Mouse (Mus musculus): ENCODE data around the gene Srsf7. TPM values are rescaled to one million over a fixed set of nuclear protein-coding genes. Genes with fewer than 3 reads are reported as not detected.
"Not testable (repeated sequence)": the region's sequence is repeated elsewhere in the genome, so short reads cannot be mapped to it uniquely, and the experiment has no call there.

Gene Srsf7
- total RNA-seq, 2 experiments from 2014 or later: 101 to 144 TPM

DNA sequence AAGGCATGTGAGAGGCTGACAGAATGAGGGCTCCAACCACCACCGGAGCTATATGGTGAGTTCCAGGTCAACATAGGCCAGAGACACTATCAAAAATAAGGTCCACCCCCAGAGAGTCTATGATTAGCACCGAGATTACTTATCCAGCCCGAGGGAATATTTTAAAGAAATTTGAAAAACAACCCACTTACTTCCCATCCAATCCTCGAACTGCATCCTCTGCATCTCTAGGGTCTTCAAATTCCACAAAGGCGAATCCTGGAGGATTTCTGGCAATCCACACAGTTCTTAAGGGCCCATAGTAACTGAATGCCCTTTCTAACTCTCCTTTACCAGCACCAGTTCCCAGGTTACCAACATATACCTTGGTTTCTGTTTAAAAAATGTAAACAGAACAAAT, 1.4 kb downstream of the Srsf7 start:
- no peak for DNase-seq

GRCm38 (mm10) chr17:80199160-80199778, 7.8 kb downstream of the Srsf7 start:
- no peak for DNase-seq

GRCm38 (mm10) chr17:80193075-80193474, 14.0 kb downstream of the Srsf7 start:
- DNase-seq: no peak

DNA sequence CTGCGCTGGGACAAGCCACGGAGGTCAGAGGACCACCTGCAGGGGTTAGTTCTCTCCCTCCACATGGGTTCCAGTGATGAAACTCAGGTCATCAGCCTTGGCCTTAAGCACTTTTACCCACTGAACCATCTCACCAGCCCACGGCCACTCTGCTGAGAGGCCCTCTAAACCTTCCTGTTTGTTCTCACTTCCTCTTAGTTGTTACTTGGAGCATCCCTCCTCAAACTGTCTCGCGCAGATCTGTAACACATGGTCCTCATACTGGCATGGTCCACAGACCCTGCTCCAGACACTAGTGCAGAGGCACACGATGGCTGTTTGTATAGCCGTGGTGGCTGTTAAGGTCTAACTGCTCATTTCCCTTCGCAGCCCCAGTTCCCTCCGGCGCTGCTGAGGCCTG, 23.5 kb downstream of the Srsf7 start:
- DNase-seq: no peak

GRCm38 (mm10) chr17:80180468-80180867, 26.6 kb downstream of the Srsf7 start:
- DNase-seq: no peak

GRCm38 (mm10) chr17:80179959-80180358, 27.1 kb downstream of the Srsf7 start:
- DNase-seq: peak; percentile 77 to 80

DNA sequence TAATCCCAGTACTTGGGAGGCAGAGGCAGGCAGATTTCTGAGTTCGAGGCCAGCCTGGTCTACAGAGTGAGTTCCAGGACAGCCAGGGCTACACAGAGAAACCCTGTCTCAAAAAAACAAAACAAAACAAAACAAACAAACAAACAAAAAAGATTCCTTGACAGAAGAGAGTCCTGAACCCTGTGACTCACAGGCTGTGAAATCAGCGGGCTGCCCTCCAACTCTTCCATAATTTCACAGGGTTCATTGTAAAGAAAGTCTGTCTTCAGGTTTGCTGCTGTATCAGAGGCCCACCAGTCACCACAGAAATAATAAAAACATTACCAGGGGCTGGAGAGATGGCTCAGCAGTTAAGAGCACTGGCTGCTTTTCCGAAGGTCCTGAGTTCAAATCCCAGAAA, 28.3 kb downstream of the Srsf7 start:
- not testable (repeated sequence) for DNase-seq

DNA sequence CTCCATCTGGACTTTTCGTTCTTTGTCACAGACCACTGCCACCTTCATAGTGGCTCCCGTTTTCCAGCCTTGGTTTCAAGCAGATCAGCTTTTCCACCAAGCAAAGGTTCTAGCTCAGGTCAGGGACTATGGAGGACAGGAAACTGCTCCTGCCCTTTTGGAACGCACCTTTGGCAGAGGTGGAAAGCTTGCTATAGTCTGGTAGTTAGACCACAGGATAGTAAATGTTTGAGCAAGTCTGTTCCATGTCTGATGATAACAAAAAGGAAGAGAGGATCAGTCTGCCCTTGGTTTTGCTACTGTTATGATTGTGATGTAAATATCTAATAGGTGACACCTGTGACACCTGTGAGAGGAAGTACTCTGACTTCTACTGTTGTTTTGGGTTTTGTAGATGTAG, 31.1 kb downstream of the Srsf7 start:
- DNase-seq: no peak

DNA sequence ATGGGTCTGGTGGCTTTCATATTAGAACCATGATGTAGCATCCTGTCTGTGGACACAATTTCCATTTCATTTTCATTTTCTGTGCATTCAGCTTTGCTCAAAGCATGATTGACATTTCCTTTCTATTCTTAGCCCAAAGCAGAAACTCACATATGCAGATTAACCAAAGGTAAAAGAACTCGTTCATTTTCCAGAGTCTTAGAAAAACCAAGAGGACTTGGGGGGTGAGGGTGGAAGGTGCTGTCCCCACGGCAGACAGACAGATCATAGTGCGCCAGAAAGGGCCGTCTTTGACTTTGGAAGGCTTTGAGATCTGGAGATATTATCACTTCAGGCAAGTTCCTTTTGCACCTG, 31.7 kb downstream of the Srsf7 start:
- no peak for DNase-seq

DNA sequence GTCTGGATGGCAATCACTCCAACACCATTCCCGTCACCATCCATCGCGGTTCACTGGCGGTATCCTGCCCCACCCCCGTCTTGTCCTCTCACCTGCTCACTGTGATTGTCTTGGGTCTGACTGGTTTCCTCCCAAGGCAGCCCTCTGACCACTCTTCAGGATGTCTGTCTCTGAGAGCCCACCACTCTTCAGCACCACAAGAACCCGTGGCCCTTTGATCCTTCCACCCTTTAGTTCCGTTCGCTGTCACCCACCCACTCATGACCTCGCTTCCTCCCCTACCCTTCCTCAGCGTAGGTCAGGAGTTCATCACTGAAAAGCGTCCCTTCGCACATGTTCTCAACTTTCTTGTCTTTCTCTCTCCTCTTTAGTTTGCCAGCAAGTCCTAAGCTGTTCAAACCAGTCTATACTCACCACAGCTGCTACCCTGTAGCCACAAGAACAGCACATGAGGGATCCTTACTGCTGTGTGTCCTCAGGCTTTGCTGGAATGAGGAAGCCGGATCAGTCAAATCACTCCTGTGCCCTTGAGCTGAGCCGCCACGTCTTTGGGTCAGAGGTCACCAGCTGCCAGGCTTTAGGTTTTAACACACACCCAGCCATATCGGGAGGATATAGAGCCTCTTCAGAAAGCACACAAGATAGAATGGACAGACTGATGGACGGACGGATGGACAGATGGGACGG, 32.3 kb downstream of the Srsf7 start:
- peak in 1 of 2 experiments; percentile 14 for DNase-seq

GRCm38 (mm10) chr17:80174146-80174545, 33.0 kb downstream of the Srsf7 start:
- no peak for DNase-seq

DNA sequence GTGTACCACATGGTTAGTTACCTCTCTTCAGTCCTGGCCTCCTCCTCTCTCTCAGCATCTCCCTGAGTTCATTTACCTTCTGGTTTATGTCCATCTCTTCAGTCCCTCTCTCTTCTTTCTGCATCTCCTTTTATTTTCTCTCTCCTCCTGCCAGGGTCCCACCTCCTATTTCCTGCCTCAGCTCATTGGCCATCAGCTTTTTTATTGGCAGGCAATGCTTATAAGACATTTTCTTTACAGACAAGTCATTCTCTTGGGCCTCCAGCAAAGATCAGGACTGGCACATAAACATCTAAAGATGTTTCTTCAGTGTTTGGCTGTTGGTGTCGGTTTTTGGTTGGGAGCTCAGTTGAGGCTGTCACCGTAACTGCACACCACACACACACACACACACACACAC, 33.4 kb downstream of the Srsf7 start:
- DNase-seq: no peak

GRCm38 (mm10) chr17:80172761-80173160, 34.3 kb downstream of the Srsf7 start:
- peak in 1 of 2 experiments; percentile 20 for DNase-seq

DNA sequence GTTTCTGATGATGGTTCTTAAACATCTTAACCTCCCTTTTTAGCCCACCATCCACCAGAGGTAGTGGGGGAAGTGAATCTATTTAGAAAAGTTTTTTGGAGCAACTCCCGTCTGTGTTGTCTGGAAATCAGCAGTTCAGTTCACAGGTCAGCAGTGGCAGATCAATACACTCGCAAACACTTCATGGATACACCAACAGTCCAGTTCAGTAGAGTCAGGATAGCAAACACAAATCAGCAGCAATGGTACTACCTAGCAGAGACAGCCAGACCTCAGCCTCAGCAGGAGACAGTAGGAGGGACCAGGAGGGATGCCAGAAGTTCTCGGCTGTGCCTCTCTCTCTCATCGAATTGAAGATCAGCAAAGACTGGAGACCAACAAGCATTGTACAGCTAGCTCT, 35.2 kb downstream of the Srsf7 start:
- no peak for DNase-seq

DNA sequence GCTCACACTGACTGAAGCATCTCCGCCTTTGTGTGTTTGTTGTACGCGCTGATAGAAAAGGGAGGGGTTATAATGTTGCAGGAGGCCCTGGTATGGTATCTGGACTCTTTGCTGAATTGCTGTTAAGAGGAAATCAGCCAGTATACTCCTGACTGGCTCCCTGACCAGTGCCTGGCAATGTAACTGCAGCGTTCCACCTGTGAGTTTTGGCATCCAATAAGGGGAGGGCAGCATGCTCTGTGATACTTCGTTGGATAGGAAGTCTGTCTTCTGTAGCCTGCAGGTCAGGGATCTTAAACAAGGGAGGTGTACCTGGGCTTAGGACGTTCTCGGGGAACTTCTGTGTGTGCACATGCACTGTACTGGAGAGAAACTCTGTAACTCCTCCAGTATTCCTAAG, 36.2 kb downstream of the Srsf7 start:
- DNase-seq: no peak

GRCm38 (mm10) chr17:80169792-80170191, 37.3 kb downstream of the Srsf7 start:
- DNase-seq: no peak

DNA sequence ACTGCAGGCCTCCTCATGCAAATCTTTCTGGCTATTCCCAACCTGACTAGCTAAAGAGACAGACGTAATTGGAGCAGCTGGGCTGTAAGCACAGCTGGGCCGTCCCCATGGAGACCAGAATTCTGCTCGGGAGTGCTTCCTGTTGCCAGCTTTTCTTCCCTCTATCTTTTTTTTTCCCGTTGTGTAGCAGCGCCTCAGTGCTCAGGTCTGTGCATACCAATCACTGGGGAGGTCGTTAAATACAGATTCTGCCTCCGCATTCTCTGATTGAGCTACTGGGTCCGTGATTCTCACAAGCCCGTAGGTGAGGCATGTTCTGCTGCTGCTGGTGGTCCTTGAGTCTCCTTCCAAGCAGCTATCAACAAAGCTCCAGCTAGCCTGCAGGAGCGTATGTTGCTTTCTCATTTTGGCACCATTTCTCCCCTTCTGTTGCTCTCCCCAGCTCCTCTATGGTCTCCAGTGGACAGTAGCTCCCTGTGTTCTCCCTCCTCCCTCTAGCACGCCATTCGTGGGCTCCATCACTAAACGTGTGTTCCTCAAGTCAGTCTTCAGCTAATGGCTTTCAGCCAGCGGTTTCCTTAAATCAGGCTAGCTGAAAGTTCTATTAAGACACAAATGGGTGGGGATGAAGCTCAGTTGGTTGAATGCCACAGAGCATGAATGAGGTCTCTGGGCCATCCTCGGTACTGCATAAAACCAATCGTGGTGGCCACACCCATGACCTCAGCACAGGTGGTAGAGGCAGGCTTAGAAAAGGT, 38.5 kb downstream of the Srsf7 start:
- peak; percentile 35 to 41 for DNase-seq

- peak; percentile 17 to 42 for DNase-seq
Observed at GRCm38 (mm10) chr17:80167851-80168251, 39.3 kb downstream of the Srsf7 start.

- DNase-seq: no peak
Observed at GRCm38 (mm10) chr17:80167436-80167835, 39.7 kb downstream of the Srsf7 start.

DNA sequence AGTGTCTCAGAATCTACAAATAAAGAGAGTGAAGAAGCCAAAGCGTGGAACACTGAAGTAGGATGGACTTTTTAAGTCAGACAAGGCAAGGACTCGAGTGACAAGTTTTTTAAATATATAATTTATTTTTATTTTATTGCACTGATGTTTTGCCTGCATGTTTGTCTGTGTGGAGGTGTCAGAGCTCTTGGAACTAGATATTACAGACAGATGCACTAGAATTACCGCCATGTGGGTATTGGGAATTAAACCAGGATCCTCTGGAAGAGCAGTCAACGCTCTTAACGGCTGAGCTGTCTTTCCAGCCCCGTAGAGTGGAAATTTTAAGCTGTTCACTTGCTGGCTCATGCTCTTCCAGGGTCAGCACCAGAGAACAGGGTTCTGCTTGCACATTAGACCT, 40.8 kb downstream of the Srsf7 start:
- no peak for DNase-seq

DNA sequence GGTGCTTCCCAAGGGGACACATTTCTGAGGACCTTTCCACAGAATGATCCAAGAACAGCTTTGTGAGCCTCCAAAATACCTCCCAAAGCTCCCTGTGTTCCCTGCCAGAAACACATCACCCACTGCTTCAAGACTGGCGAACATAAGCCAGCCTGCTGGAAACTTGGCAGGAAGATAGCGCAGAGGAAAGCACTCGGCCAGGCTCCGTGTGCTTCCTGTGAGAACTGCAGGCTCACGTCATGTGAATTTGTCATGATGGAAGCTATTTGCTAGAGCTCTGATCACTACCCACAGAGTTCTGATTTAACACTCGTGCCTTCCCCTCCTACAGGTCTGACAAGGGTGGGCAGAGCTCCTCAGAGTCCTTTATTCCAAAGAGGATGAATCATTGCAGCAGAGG, 41.4 kb downstream of the Srsf7 start:
- peak in 1 of 2 experiments; percentile 18 for DNase-seq

DNA sequence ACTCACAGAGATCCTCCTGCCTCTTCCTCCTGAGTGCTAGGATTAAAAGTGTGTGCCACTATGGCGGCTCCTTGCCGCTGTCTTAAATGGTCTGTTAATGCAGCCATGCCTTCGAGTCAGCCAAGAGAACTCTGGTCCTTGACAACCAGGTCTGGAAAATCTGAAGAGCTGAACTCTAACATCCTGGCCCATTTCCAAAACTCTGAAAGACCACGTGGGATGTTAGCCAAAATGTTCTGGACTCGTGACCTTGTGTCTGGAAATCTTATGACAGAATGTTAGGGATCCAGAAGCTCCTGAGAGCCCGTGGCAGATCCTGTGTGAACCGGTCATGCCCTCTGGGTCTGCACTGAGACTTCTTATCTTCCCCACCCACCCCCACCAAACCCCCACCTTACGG, 43.1 kb downstream of the Srsf7 start:
- no peak for DNase-seq

DNA sequence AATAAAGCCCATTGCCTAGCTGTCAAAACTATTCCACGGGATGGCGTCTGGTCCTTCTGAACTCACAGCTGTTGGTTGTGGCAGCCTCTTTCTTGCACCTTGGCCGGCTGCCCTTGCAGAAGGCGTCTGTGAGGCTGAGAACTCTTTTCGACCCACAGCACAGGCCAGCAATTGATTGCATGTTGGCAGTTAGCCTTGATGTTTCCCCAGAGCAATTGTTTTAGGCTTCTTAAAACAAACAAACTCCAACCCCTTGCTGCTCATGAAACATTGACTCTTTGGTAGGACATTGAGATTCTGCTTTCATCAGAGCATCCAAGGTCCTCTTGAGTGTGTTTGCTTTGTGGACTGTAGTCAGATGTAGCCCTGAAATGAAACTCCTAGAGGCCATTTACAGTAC, 46.7 kb downstream of the Srsf7 start:
- DNase-seq: peak; percentile 55 to 73

All from adrenal gland, postnatal 36 days (tissue).